Comparison of ENCODE assay signal across 8 mouse cellular contexts in the genomic region with DNA sequence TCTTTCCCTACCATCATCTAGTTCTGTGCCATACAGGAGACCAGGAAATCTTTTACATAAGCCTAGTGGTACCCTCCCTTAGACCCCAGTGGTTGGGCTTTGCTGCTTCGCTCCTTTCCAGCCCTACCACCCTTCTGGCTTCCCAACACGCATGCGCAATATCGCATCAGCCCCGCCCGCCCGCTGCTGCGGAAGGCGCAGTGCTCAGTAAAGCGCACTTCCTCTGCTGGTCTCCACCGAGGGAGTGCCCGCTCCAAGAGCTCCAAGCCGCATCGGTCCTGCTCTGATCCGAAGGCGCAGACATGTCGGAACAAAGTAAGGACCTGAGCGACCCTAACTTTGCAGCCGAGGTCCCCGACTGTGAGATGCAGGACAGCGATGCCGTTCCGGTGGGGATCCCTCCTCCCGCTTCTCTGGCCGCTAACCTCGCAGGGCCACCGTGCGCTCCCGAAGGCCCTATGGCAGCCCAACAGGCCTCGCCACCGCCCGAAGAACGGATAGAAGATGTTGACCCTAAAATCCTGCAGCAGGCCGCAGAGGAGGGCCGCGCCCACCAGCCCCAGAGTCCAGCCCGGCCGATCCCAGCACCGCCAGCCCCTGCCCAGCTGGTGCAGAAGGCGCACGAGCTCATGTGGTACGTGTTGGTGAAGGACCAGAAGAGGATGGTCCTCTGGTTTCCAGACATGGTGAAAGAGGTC. TPM values are rescaled to one million over a fixed set of nuclear protein-coding genes. Genes with fewer than 3 reads are reported as not detected.
DNase-seq lines count a peak whose midpoint lies in the region; ATAC-seq lines count a peak whose summit lies in the region.

No protein-coding gene starts in this region.

- peak overlapping the region; percentile 54 for H3K4me3 ChIP-seq in embryonic facial prominence, embryonic 11.5 days (ENCODE audit: low read depth, low read length)
- H3K4me3 ChIP-seq in midbrain, embryonic 11.5 days (ENCODE audit: low read depth, low read length) = peak overlapping the region; percentile 45

- H3K27me3 ChIP-seq in embryonic facial prominence, embryonic 11.5 days (ENCODE audit: control insufficient read depth, insufficient read depth, low read length) = no peaks in the 10 kb centered on the region
- no peaks in the 10 kb centered on the region for H3K27me3 ChIP-seq in midbrain, embryonic 11.5 days (ENCODE audit: control insufficient read depth, insufficient read depth, low read length)

- H3K27ac ChIP-seq in embryonic facial prominence, embryonic 11.5 days (replicated peaks; ENCODE audit: low read depth, low read length) = no peak overlapping the region
- H3K27ac ChIP-seq in midbrain, embryonic 11.5 days (ENCODE audit: low read depth, low read length) = peak overlapping the region; percentile 44

- H3K9ac ChIP-seq in embryonic facial prominence, embryonic 11.5 days (replicated peaks; ENCODE audit: low read length) = peak overlapping the region; percentile 73
- peak overlapping the region; percentile 68 for H3K9ac ChIP-seq in midbrain, embryonic 11.5 days (ENCODE audit: low read length)

- intact Hi-C loops in left cerebral cortex, postnatal 36 days (cut with DNase I) = no loop called here

- 14% methylated on average over 42 of the region's 42 CpGs for WGBS in embryonic facial prominence, embryonic 11.5 days
- 17% methylated on average over 42 of the region's 42 CpGs for WGBS in midbrain, embryonic 11.5 days

- ATAC-seq in embryonic facial prominence, embryonic 11.5 days (replicated peaks; ENCODE audit: insufficient number of reproducible peaks, low FRiP score, low TSS enrichment, low read depth) = peak; percentile 93
- peak; percentile 95 for ATAC-seq in midbrain, embryonic 11.5 days (ENCODE audit: low FRiP score)

- no peaks in the 10 kb centered on the region for H3K4me1 ChIP-seq in embryonic facial prominence, embryonic 11.5 days (ENCODE audit: control insufficient read depth, insufficient read depth, low read length)
- peaks cover 4% of the 10 kb centered on the region; the same call in 1 of the 2 replicates for H3K4me1 ChIP-seq in midbrain, embryonic 11.5 days (ENCODE audit: control insufficient read depth, insufficient read depth, low read length)

- DNase-seq in adrenal gland, postnatal 36 days = peak; percentile 83 to 84
- peak; percentile 85 for DNase-seq in embryonic facial prominence, embryonic 11.5 days (ENCODE audit: low spot score)
- DNase-seq in heart, adult 18-20 months = peak; percentile 74 to 76
- DNase-seq in kidney, adult 11 months = peak; percentile 3
- peak; percentile 73 to 78 for DNase-seq in left cerebral cortex, postnatal 36 days (ENCODE audit: low spot score in 2 of 2)
- DNase-seq in midbrain, embryonic 11.5 days (ENCODE audit: low spot score, missing footprints) = peak; percentile 97
- peak; percentile 1 to 5 for DNase-seq in spleen, postnatal 36 days (ENCODE audit: low spot score in 2 of 2)
- DNase-seq in B cell, adult 2 months = no peak

- H3K9me3 ChIP-seq in embryonic facial prominence, embryonic 11.5 days (replicated peaks; ENCODE audit: control insufficient read depth, low read length) = no peaks in the 10 kb centered on the region
- 0 out of 2 replicates have a peak, but pooled peaks cover 2% of the 10 kb centered on the region for H3K9me3 ChIP-seq in midbrain, embryonic 11.5 days (ENCODE audit: control insufficient read depth, low read length)

- H3K4me2 ChIP-seq in embryonic facial prominence, embryonic 11.5 days (ENCODE audit: low read depth, low read length) = peak overlapping the region; percentile 64
- peak overlapping the region; percentile 54 for H3K4me2 ChIP-seq in midbrain, embryonic 11.5 days

- no peaks in the 10 kb centered on the region for H3K36me3 ChIP-seq in embryonic facial prominence, embryonic 11.5 days (replicated peaks; ENCODE audit: control insufficient read depth, insufficient read depth, low read depth, low read length)
- no peaks in the 10 kb centered on the region for H3K36me3 ChIP-seq in midbrain, embryonic 11.5 days (ENCODE audit: control insufficient read depth, insufficient read depth, low read length)

RNA-seq across cellular contexts. Expression of gene Ndn, which starts 1.9 kb away (rescaled TPM):
- 10 to 100 TPM; 71.7 to 87.8 TPM for total RNA-seq in adrenal gland, postnatal 36 days (2021)
- 133 and 148 TPM in 2 replicates for polyA plus RNA-seq in embryonic facial prominence, embryonic 11.5 days (2014; fragmentation: Nextera tagmentation; extraction: Ambion mirVana)
- 1 to 10 TPM; 4.0 to 4.2 TPM for total RNA-seq in heart, adult 18-20 months (2021)
- 100 to 1,000 TPM; 120 to 126 TPM for total RNA-seq in left cerebral cortex, postnatal 36 days (2021)
- polyA plus RNA-seq in midbrain, embryonic 11.5 days (2014; fragmentation: Nextera tagmentation; extraction: Ambion mirVana) = 181 and 185 TPM in 2 replicates

RNA-seq across cellular contexts. Expression of gene Magel2, which starts 28.6 kb away (rescaled TPM):
- 1 to 10 TPM; 1.3 to 2.4 TPM for total RNA-seq in adrenal gland, postnatal 36 days (2021)
- polyA plus RNA-seq in embryonic facial prominence, embryonic 11.5 days (2014; fragmentation: Nextera tagmentation; extraction: Ambion mirVana) = 8.6 and 8.8 TPM in 2 replicates
- not detected for total RNA-seq in heart, adult 18-20 months (2021)
- total RNA-seq in left cerebral cortex, postnatal 36 days (2021) = 1 to 10 TPM in 1 of 2 experiments, under 1 TPM in 1; 0.91 to 1.7 TPM
- 8.6 and 9.6 TPM in 2 replicates for polyA plus RNA-seq in midbrain, embryonic 11.5 days (2014; fragmentation: Nextera tagmentation; extraction: Ambion mirVana)

Comparison
In these comparisons a context has a peak if more than half of its experiments do, and no peak if none do; other contexts are left out.
1. DNase-seq: peak in adrenal gland, postnatal 36 days (2 of 2), embryonic facial prominence, embryonic 11.5 days (single experiment), heart, adult 18-20 months (2 of 2), kidney, adult 11 months (single experiment), left cerebral cortex, postnatal 36 days (2 of 2), midbrain, embryonic 11.5 days (single experiment) and spleen, postnatal 36 days (2 of 2); none in B cell, adult 2 months (0 of 2).
2. RNA of gene Ndn, which starts 1.9 kb away (total RNA-seq): 120 to 126 TPM in left cerebral cortex, postnatal 36 days and 71.7 to 87.8 TPM in adrenal gland, postnatal 36 days; 4.0 to 4.2 TPM in heart, adult 18-20 months; every median in the first group is over 10 times any median in the second.